Mouse (Mus musculus) ES-CJ7 (cell line): ENCODE measurements at regions not wholly inside any gene's neighbourhood (a gene's known extent, or its start where the extent isn't known, plus 50 kb on each side); places are given as distances from the start of the nearest gene placed in this dataset.
A peak's percentile ranks its signal among the peaks of the same experiment; 100 is the strongest.

Source experiments
- DNase-seq: peaks from one replicate; pipeline ENCODE4 v3.0.0; 2011; ENCODE audit warnings: low read depth, low spot score

- DNase-seq = peak; percentile 63
These were observed 56.2 kb upstream of the Akap13 start for GRCm38 (mm10) chr7:75398904-75399724.

GRCm38 (mm10) chr7:75400471-75400870 lies 54.9 kb upstream of the Akap13 start:
- no peak for DNase-seq

GRCm38 (mm10) chr7:75404955-75405354 lies 50.4 kb upstream of the Akap13 start:
- DNase-seq = no peak
